Mouse (Mus musculus) bone marrow macrophage, adult 2 months (primary cell): ENCODE measurements at regions not wholly inside any gene's neighbourhood (a gene's known extent, or its start where the extent isn't known, plus 50 kb on each side); places are given as distances from the start of the nearest gene placed in this dataset.

Experiments
- CTCF ChIP-seq: IDR thresholded peaks from 2 replicates; pipeline ENCODE4 v1.5.1; 2012; ENCODE audit warnings: low read depth, mild to moderate bottlenecking, low read length, moderate library complexity
- POLR2A ChIP-seq: IDR thresholded peaks from 2 replicates; pipeline ENCODE4 v1.6.1; 2012; ENCODE audit warnings: mild to moderate bottlenecking, low read depth, low read length, borderline replicate concordance

GRCm38 (mm10) chr9:61573634-61574359 is 201.6 kb downstream of the Tle3 start:
- TF ChIP-seq POLR2A, result no peak
- no peak for TF ChIP-seq CTCF
